Mouse (Mus musculus) mouse embryonic stem cell (cell line): ENCODE results near the gene Plcl2.

Experiments
- in situ Hi-C, 2 experiments: fragments of 300-500 bp; cut with MboI; formaldehyde crosslinking; loops; 1 replicate in 1 of 2; 3 replicates in 1 of 2; pipeline ENCODE4 v1.14.3; 2019 to 2020; ENCODE audit warnings: low sequenced_read_pairs in 2 of 2, low pct_unique_long_range_greater_than_20kb in 1 of 2, mixed read lengths in 1 of 2; ENCODE audit not compliant: unreplicated experiment in 1 of 2

Plcl2 gene

GRCm38 (mm10) chr17:50648757-50649419 is 139.7 kb downstream of the Plcl2 start:
- in situ Hi-C loops, result no loop called here

- in situ Hi-C loops, result loop anchor here in 1 of 2 experiments (25.0 kb wide), 1 partner anchor 738 kb away; no protein-coding TSS in a partner anchor
Measured at GRCm38 (mm10) chr17:50650535-50651223, 141.5 kb downstream of the Plcl2 start.

GRCm38 (mm10) chr17:50654741-50655415 is 145.7 kb downstream of the Plcl2 start:
- in situ Hi-C loops, result loop anchor here in 1 of 2 experiments (25.0 kb wide), 1 partner anchor 743 kb away; no protein-coding TSS in a partner anchor

- in situ Hi-C loops, result loop anchor here in 1 of 2 experiments (25.0 kb wide), 1 partner anchor 743 kb away; no protein-coding TSS in a partner anchor
Measured at GRCm38 (mm10) chr17:50655416-50655776, 146.2 kb downstream of the Plcl2 start.

GRCm38 (mm10) chr17:50657321-50657720 is 148.1 kb downstream of the Plcl2 start:
- in situ Hi-C loops, result loop anchor here in 1 of 2 experiments (25.0 kb wide), 1 partner anchor 745 kb away; no protein-coding TSS in a partner anchor

- in situ Hi-C loops, result loop anchor here in 1 of 2 experiments (25.0 kb wide), 1 partner anchor 747 kb away; no protein-coding TSS in a partner anchor
Measured at GRCm38 (mm10) chr17:50658901-50659300, 149.7 kb downstream of the Plcl2 start.

GRCm38 (mm10) chr17:50667596-50667995 is 158.4 kb downstream of the Plcl2 start:
- in situ Hi-C loops, result loop anchor here in 1 of 2 experiments (25.0 kb wide), 1 partner anchor 755 kb away; no protein-coding TSS in a partner anchor

GRCm38 (mm10) chr17:50668681-50669208 is 159.5 kb downstream of the Plcl2 start:
- in situ Hi-C loops, result loop anchor here in 1 of 2 experiments (25.0 kb wide), 1 partner anchor 756 kb away; no protein-coding TSS in a partner anchor

- in situ Hi-C loops, result loop anchor here in 1 of 2 experiments (25.0 kb wide), 1 partner anchor 759 kb away; no protein-coding TSS in a partner anchor
Measured at GRCm38 (mm10) chr17:50671416-50671815, 162.2 kb downstream of the Plcl2 start.

GRCm38 (mm10) chr17:50674580-50674979 is 165.4 kb downstream of the Plcl2 start:
- in situ Hi-C loops, result loop anchor here in 1 of 2 experiments (25.0 kb wide), 1 partner anchor 762 kb away; no protein-coding TSS in a partner anchor

GRCm38 (mm10) chr17:50675231-50675630 is 166.0 kb downstream of the Plcl2 start:
- in situ Hi-C loops, result no loop called here

GRCm38 (mm10) chr17:50677334-50677733 is 168.1 kb downstream of the Plcl2 start:
- in situ Hi-C loops, result no loop called here

GRCm38 (mm10) chr17:50677978-50678712 is 168.9 kb downstream of the Plcl2 start:
- in situ Hi-C loops, result no loop called here

- in situ Hi-C loops, result no loop called here
Measured at GRCm38 (mm10) chr17:50678748-50679147, 169.5 kb downstream of the Plcl2 start.

- in situ Hi-C loops, result no loop called here
Measured at GRCm38 (mm10) chr17:50679613-50680534, 170.7 kb downstream of the Plcl2 start.

- in situ Hi-C loops, result no loop called here
Measured at GRCm38 (mm10) chr17:50682696-50683095, 173.5 kb downstream of the Plcl2 start.
